Mouse (Mus musculus) left cerebral cortex, adult 9 months (tissue): ENCODE measurements around the gene Hcrtr2.

Experiments
- DNase-seq, 2 experiments: peaks; one replicate each; pipeline ENCODE4 v3.0.0; 2022; ENCODE audit warnings: low spot score in 2 of 2

Gene Hcrtr2

GRCm38 (mm10) chr9:76235945-76236503 lies 87.6 kb downstream of the Hcrtr2 start:
- DNase-seq = no peak

GRCm38 (mm10) chr9:76234899-76235298 lies 88.8 kb downstream of the Hcrtr2 start:
- DNase-seq = no peak

GRCm38 (mm10) chr9:76230400-76230799 lies 93.3 kb downstream of the Hcrtr2 start:
- DNase-seq = no peak

GRCm38 (mm10) chr9:76217178-76217975 lies 106.3 kb downstream of the Hcrtr2 start:
- DNase-seq = no peak

- no peak for DNase-seq
Observed at GRCm38 (mm10) chr9:76214678-76215077, 109.0 kb downstream of the Hcrtr2 start.

- no peak for DNase-seq
Observed at GRCm38 (mm10) chr9:76213557-76213956, 110.1 kb downstream of the Hcrtr2 start, which contains the start of gene Gfral. Gene Gfral, minus strand, starts transcription at chr9:76213657.

- DNase-seq = peak in 1 of 2 experiments; percentile 2
Observed at GRCm38 (mm10) chr9:76196917-76197316, 126.7 kb downstream of the Hcrtr2 start.

- DNase-seq = no peak
Observed at GRCm38 (mm10) chr9:76179221-76179620, 144.4 kb downstream of the Hcrtr2 start.
